Mouse (Mus musculus): ENCODE data around the gene Espn. TPM values are rescaled to one million over a fixed set of nuclear protein-coding genes. Genes with fewer than 3 reads are reported as not detected.
A peak's percentile ranks its signal among the peaks of the same experiment; 100 is the strongest.

Espn gene
- total RNA-seq, 1 experiment = 5.6 TPM

DNA sequence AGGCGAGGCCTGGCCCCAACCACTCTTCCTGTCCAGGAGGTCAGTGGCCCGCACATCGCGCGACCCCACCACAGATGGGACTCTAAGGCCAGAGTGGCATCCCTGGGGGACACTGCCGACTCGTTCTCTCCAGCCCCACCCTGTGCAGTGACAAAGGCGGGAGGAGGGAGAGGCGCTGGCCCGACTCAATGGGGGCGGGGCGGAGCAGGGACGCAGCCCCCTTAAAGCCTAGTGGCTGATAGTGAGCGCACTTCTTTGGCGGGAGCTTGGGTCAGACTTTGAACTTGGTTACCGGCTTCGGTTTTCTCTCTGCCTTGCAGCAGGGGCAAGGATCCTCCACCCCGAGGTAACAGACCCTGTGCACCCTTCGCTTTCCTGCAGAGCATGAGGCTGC lies 7.1 kb upstream of the Espn start:
- H3K27ac ChIP-seq (ENCODE audit: insufficient read depth, low read depth, low read length, poor library complexity, severe bottlenecking) = no peak overlapping the region
- in situ Hi-C loops (cut with MboI; ENCODE audit: low sequenced_read_pairs in 2 of 2, unreplicated experiment in 2 of 2) = no loop called here
- TF ChIP-seq CHD2 (IDR thresholded peaks at IDR 0.05; ENCODE audit: low read depth, low read length) = no peak
- no peak for TF ChIP-seq MAFK (IDR thresholded peaks at IDR 0.05; ENCODE audit: insufficient read depth, low read depth, low read length)
- TF ChIP-seq ZC3H11A (IDR thresholded peaks at IDR 0.05; ENCODE audit: borderline replicate concordance, low read depth, low read length) = no peak
- no peak for TF ChIP-seq ZNF384 (IDR thresholded peaks at IDR 0.05; ENCODE audit: low read depth, low read length)
- no peak for TF ChIP-seq HCFC1 (IDR thresholded peaks at IDR 0.05; ENCODE audit: borderline replicate concordance, insufficient read depth, low read length)
- no peak overlapping the region for H3K9ac ChIP-seq (ENCODE audit: insufficient read depth, low read depth, low read length, poor library complexity, severe bottlenecking)
- H3K4me1 ChIP-seq (ENCODE audit: control insufficient read depth in 2 of 2, insufficient read depth in 2 of 2, low read length in 2 of 2, poor library complexity in 1 of 2) = peaks cover 2 to 3% of the 10 kb centered on the region in 2 experiments; a peak in 2 of 4 replicates
- DNase-seq (ENCODE audit: low read depth, low spot score) = no peak
- peak overlapping the region; percentile 61 to 69 for H3K4me3 ChIP-seq (ENCODE audit: insufficient read depth in 1 of 2, low read depth in 1 of 2, low read length in 2 of 2, poor library complexity in 1 of 2, severe bottlenecking in 1 of 2)
- H3K36me3 ChIP-seq (ENCODE audit: control insufficient read depth, insufficient read depth, low read length, poor library complexity, severe bottlenecking) = no peaks in the 10 kb centered on the region
- no peaks in the 10 kb centered on the region for H3K9me3 ChIP-seq (ENCODE audit: control insufficient read depth, insufficient read depth, low read depth, low read length)

DNA sequence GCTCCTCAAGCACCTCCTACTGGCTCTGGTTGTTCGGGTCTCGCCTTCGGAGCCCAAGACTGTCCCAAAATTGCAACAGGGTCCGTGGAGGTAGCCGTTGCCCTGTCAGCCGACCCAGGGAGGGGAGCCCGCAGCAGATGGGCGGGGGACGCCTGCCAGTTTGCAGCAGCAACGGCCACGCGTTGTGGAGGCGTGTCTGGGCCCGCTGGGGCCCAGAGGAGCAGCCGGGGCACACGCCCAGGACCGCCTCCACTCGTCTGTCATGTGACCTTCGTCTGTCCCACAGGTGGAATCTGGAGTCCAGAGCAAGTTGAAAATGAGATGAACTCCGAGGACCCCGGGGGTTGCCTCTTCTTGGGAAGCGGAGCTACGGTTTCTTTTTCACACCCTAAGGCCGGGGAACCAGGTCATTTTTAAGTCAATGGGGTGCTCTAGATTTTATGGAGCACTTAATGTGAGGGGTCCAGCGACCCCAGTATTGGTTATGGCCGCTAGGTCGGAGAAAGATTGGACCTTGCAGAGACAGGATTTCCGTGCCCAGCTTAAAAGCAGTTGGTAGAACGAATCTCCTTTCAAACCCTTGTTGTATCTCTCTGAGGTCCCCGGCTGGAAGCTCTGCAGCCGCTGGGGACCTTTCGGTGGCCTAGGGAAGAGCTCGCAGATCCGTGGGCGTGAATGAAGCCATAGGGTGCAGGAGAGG lies 6.6 kb upstream of the Espn start, which contains the start of gene Hes2:
Gene Hes2 (plus strand): TSS at position 283 of the 700 bp plus-strand sequence.
- Histone ChIP-seq H3K9me3 (ENCODE audit: control insufficient read depth, insufficient read depth, low read depth, low read length) (no peaks in the 10 kb centered on the region), H3K9ac (ENCODE audit: insufficient read depth, low read depth, low read length, poor library complexity, severe bottlenecking) (no peak within 1 kb of the TSS), H3K36me3 (ENCODE audit: control insufficient read depth, insufficient read depth, low read length, poor library complexity, severe bottlenecking) (no peaks in the 10 kb centered on the region), H3K4me1 (ENCODE audit: control insufficient read depth in 2 of 2, insufficient read depth in 2 of 2, low read length in 2 of 2, poor library complexity in 1 of 2) (peaks cover 2 to 3% of the 10 kb centered on the region in 2 experiments; a peak in 2 of 4 replicates), H3K27ac (ENCODE audit: insufficient read depth, low read depth, low read length, poor library complexity, severe bottlenecking) (no peak within 1 kb of the TSS), H3K4me3 (ENCODE audit: insufficient read depth in 1 of 2, low read depth in 1 of 2, low read length in 2 of 2, poor library complexity in 1 of 2, severe bottlenecking in 1 of 2) (peak within 1 kb of the TSS; percentile 61 to 69)
- DNase-seq (ENCODE audit: low read depth, low spot score) = no peak
- in situ Hi-C loops (cut with MboI; ENCODE audit: low sequenced_read_pairs in 2 of 2, unreplicated experiment in 2 of 2) = no loop called here
- TF ChIP-seq MAFK (IDR thresholded peaks at IDR 0.05; ENCODE audit: insufficient read depth, low read depth, low read length) (no peak), CHD2 (IDR thresholded peaks at IDR 0.05; ENCODE audit: low read depth, low read length) (no peak), ZC3H11A (IDR thresholded peaks at IDR 0.05; ENCODE audit: borderline replicate concordance, low read depth, low read length) (no peak), HCFC1 (IDR thresholded peaks at IDR 0.05; ENCODE audit: borderline replicate concordance, insufficient read depth, low read length) (no peak), ZNF384 (IDR thresholded peaks at IDR 0.05; ENCODE audit: low read depth, low read length) (no peak)

DNA sequence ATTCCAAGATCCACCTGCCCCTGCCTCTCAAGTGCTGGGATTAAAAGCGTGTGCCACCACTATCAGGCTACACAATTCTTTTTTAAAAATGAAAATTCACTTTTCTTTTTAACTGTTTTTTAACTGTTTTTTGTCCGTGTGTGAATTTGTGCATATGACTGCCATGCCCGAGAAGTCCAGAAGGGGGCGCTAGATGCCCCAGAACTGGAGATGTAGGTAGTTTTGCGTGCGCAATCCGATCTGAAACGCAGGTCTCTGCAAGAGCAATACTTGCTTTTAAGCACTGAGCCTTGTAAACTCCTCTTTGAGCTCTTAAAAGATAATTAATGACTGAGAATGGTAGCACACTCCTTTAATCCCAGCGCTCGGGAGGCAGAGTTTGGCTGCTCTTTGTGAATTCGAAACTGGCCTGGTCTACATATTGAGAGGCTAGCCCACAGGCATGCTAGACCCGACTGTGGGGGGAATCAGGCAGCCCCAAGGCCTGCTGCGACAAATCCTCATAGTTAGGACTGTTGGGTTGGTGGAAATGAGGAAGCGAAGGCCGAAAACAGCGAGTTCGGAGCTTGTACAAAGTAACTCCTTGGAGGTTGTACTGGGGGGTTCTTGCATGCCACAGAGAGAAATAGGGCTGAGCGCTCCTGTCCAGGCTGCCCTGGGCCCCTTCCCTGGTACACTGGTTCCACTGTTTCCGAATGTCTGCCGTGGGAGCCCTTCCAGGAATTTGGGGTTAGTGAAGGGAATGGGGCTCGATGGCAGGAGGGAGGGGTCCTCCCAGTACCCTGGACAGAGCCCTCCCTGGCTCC lies 5.8 kb upstream of the Espn start:
- H3K4me1 ChIP-seq (ENCODE audit: control insufficient read depth in 2 of 2, insufficient read depth in 2 of 2, low read length in 2 of 2, poor library complexity in 1 of 2) = peaks cover 2 to 3% of the 10 kb centered on the region in 2 experiments; a peak in 2 of 4 replicates
- DNase-seq (ENCODE audit: low read depth, low spot score) = no peak
- H3K4me3 ChIP-seq (ENCODE audit: insufficient read depth in 1 of 2, low read depth in 1 of 2, low read length in 2 of 2, poor library complexity in 1 of 2, severe bottlenecking in 1 of 2) = peak overlapping the region; percentile 61 to 69; a peak in 2 of 4 replicates
- in situ Hi-C loops (cut with MboI; ENCODE audit: low sequenced_read_pairs in 2 of 2, unreplicated experiment in 2 of 2) = no loop called here
- no peaks in the 10 kb centered on the region for H3K36me3 ChIP-seq (ENCODE audit: control insufficient read depth, insufficient read depth, low read length, poor library complexity, severe bottlenecking)
- no peak for TF ChIP-seq MAFK (IDR thresholded peaks at IDR 0.05; ENCODE audit: insufficient read depth, low read depth, low read length)
- H3K27ac ChIP-seq (ENCODE audit: insufficient read depth, low read depth, low read length, poor library complexity, severe bottlenecking) = no peak overlapping the region
- H3K9me3 ChIP-seq (ENCODE audit: control insufficient read depth, insufficient read depth, low read depth, low read length) = no peaks in the 10 kb centered on the region
- H3K9ac ChIP-seq (ENCODE audit: insufficient read depth, low read depth, low read length, poor library complexity, severe bottlenecking) = no peak overlapping the region

DNA sequence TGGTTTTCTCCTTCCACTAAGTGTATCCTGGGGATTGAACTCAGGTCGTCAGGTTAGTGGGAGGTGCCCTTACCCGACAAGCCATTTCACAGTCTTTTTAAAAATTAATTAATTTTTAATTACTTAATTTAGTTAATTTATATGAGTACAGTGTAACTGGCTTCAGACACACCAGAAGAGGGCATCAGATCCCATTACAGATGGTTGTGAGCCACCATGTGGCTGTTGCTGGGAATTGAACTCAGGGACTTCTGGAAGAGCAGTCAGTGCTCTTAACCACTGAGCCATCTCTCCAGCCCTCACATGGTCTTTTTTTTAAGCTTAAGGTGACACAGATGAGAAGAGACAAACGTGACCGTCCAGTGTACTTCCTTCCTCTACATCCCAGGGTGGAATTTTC lies 2.8 kb upstream of the Espn start:
- H3K36me3 ChIP-seq (ENCODE audit: control insufficient read depth, insufficient read depth, low read length, poor library complexity, severe bottlenecking) = no peaks in the 10 kb centered on the region
- in situ Hi-C loops (cut with MboI; ENCODE audit: low sequenced_read_pairs in 2 of 2, unreplicated experiment in 2 of 2) = no loop called here
- no peak overlapping the region for H3K9ac ChIP-seq (ENCODE audit: insufficient read depth, low read depth, low read length, poor library complexity, severe bottlenecking)
- no peak overlapping the region for H3K4me3 ChIP-seq (ENCODE audit: insufficient read depth in 1 of 2, low read depth in 1 of 2, low read length in 2 of 2, poor library complexity in 1 of 2, severe bottlenecking in 1 of 2)
- no peak for DNase-seq (ENCODE audit: low read depth, low spot score)
- H3K4me1 ChIP-seq (ENCODE audit: control insufficient read depth in 2 of 2, insufficient read depth in 2 of 2, low read length in 2 of 2, poor library complexity in 1 of 2) = peaks cover 2 to 3% of the 10 kb centered on the region in 2 experiments; a peak in 2 of 4 replicates
- H3K9me3 ChIP-seq (ENCODE audit: control insufficient read depth, insufficient read depth, low read depth, low read length) = no peaks in the 10 kb centered on the region
- no peak overlapping the region for H3K27ac ChIP-seq (ENCODE audit: insufficient read depth, low read depth, low read length, poor library complexity, severe bottlenecking)
- TF ChIP-seq CHD2 (IDR thresholded peaks at IDR 0.05; ENCODE audit: low read depth, low read length) (no peak), ZNF384 (IDR thresholded peaks at IDR 0.05; ENCODE audit: low read depth, low read length) (no peak), ZC3H11A (IDR thresholded peaks at IDR 0.05; ENCODE audit: borderline replicate concordance, low read depth, low read length) (no peak), HCFC1 (IDR thresholded peaks at IDR 0.05; ENCODE audit: borderline replicate concordance, insufficient read depth, low read length) (no peak), MAFK (IDR thresholded peaks at IDR 0.05; ENCODE audit: insufficient read depth, low read depth, low read length) (no peak)
